Mouse (Mus musculus) lung, adult 2 months (tissue): ENCODE data around the gene Tex11. TPM values are rescaled to one million over a fixed set of nuclear protein-coding genes. Genes with fewer than 3 reads are reported as not detected.
"Not testable (repeated sequence)": the region's sequence is repeated elsewhere in the genome, so short reads cannot be mapped to it uniquely, and the experiment has no call there.

Experiments
- DNase-seq: peaks from one replicate; pipeline ENCODE4 v3.0.0; 2022
- H3K4me1 ChIP-seq: fragments of 200-500 bp; 2 replicates; pipeline ENCODE4 v1.6.1; 2011; ENCODE audit warnings: low read length; ENCODE audit not compliant: control insufficient read depth, insufficient read depth
- H3K4me3 ChIP-seq: fragments of 200-500 bp; replicated peaks from 2 replicates; pipeline ENCODE3; 2011; ENCODE audit warnings: low read depth, mild to moderate bottlenecking, control low read depth, low read length; ENCODE audit errors: extremely low read depth
- CTCF ChIP-seq: fragments of 200-500 bp; IDR thresholded peaks from 2 replicates; pipeline ENCODE4 v1.5.1; 2011; ENCODE audit warnings: mild to moderate bottlenecking, low read length, control low read depth; ENCODE audit not compliant: insufficient read depth
- POLR2A ChIP-seq: fragments of 200-500 bp; IDR thresholded peaks from 2 replicates; pipeline ENCODE4 v1.6.1; 2011; ENCODE audit warnings: low read depth, mild to moderate bottlenecking, control low read depth, low read length, borderline replicate concordance; ENCODE audit errors: extremely low read depth
- WGBS: fragments of 180-500 bp; shearing (Covaris S2); methylation state at CpG from one replicate; pipeline ENCODE4 v1.1.7; 2018; 5-methylcytosine and 5-hydroxymethylcytosine counted together
- polyA plus RNA-seq: library from polyadenylated mRNA; depleted of rRNA; stranded (reverse); fragments of >200 nt; gene quantifications from 2 replicates; pipeline ENCODE4 v1.2.3, GENCODE M21; 2012; rRNA removed

The Tex11 gene
- 0.09 and 0.12 TPM in 2 replicates for polyA plus RNA-seq

GRCm38 (mm10) chrX:101059541-101059940 lies at the start of gene Tex11:
TSS of gene Tex11 (minus strand) at chrX:101059667.
- no peak for DNase-seq
- Histone ChIP-seq H3K4me1 (no peaks in the 10 kb centered on the region), H3K4me3 (no peak within 1 kb of the TSS)
- 88% methylated on average over 31 of the region's 31 CpGs for WGBS
- no peak for TF ChIP-seq POLR2A
- no peak for TF ChIP-seq CTCF

- TF ChIP-seq CTCF = no peak
- no peak for TF ChIP-seq POLR2A
- DNase-seq = no peak
- WGBS = 49% methylated on average over 11 of the region's 11 CpGs
- Histone ChIP-seq H3K4me3 (no peak within 1 kb of the TSS), H3K4me1 (no peaks in the 10 kb centered on the region)
Observed at GRCm38 (mm10) chrX:101085920-101086319, 26.5 kb upstream of the Tex11 start, which contains the start of gene Slc7a3. TSS of gene Slc7a3 (minus strand) at chrX:101086020.

GRCm38 (mm10) chrX:101085211-101085610 lies 25.7 kb upstream of the Tex11 start:
- H3K4me3 ChIP-seq, DNase-seq, H3K4me1 ChIP-seq: not testable (repeated sequence)
- WGBS = 32% methylated on average over 9 of the region's 9 CpGs

- TF ChIP-seq CTCF (no peak), POLR2A (no peak)
- Histone ChIP-seq H3K4me3 (no peak overlapping the region), H3K4me1 (no peaks in the 10 kb centered on the region)
- WGBS = 77% methylated on average over 2 of the region's 2 CpGs
- no peak for DNase-seq
Observed at GRCm38 (mm10) chrX:101084192-101084591, 24.7 kb upstream of the Tex11 start.

- no peak overlapping the region for H3K4me3 ChIP-seq
Observed at GRCm38 (mm10) chrX:101065245-101065644, 5.8 kb upstream of the Tex11 start.

GRCm38 (mm10) chrX:101063503-101063902 lies 4.0 kb upstream of the Tex11 start:
- 48% methylated on average over 2 of the region's 2 CpGs for WGBS
- Histone ChIP-seq H3K4me3 (no peak overlapping the region), H3K4me1 (no peaks in the 10 kb centered on the region)
- no peak for DNase-seq
- TF ChIP-seq POLR2A = no peak
- no peak for TF ChIP-seq CTCF

More at GRCm38 (mm10) chrX:101065245-101065644, 5.8 kb upstream of the Tex11 start:
- DNase-seq = no peak
- TF ChIP-seq CTCF (no peak), POLR2A (no peak)
- 77% methylated on average over 1 of the region's 1 CpGs for WGBS
- H3K4me1 ChIP-seq = no peaks in the 10 kb centered on the region

- DNase-seq = no peak
- no peaks in the 10 kb centered on the region for H3K4me1 ChIP-seq
- 40% methylated on average over 2 of the region's 2 CpGs for WGBS
- TF ChIP-seq CTCF (no peak), POLR2A (no peak)
- H3K4me3 ChIP-seq = no peak overlapping the region
Observed at GRCm38 (mm10) chrX:100943640-100944039, 115.8 kb downstream of the Tex11 start.

- Histone ChIP-seq H3K4me3 (no peak overlapping the region), H3K4me1 (no peaks in the 10 kb centered on the region)
- no peak for TF ChIP-seq CTCF
- no peak for TF ChIP-seq POLR2A
- DNase-seq = no peak
Observed at GRCm38 (mm10) chrX:100839211-100839610, 220.3 kb downstream of the Tex11 start.

- TF ChIP-seq POLR2A (no peak), CTCF (no peak)
- no peak overlapping the region for H3K4me3 ChIP-seq
- 66% methylated on average over 2 of the region's 2 CpGs for WGBS
Observed at GRCm38 (mm10) chrX:100832806-100833205, 226.7 kb downstream of the Tex11 start.

GRCm38 (mm10) chrX:100825557-100825956 lies 233.9 kb downstream of the Tex11 start:
- DNase-seq = no peak
- TF ChIP-seq CTCF (no peak), POLR2A (no peak)
- Histone ChIP-seq H3K4me1 (no peaks in the 10 kb centered on the region), H3K4me3 (no peak overlapping the region)
- 68% methylated on average over 1 of the region's 1 CpGs for WGBS

More at GRCm38 (mm10) chrX:100832806-100833205, 226.7 kb downstream of the Tex11 start:
- DNase-seq = no peak
- H3K4me1 ChIP-seq = no peaks in the 10 kb centered on the region
